Mouse (Mus musculus): Measurements from ENCODE around the gene Snrpg. TPM values are rescaled to one million over a fixed set of nuclear protein-coding genes. Genes with fewer than 3 reads are reported as not detected.

Gene Snrpg
- total and polyA plus RNA-seq, 2 experiments from 2014 or later = 60.1 to 243 TPM

DNA sequence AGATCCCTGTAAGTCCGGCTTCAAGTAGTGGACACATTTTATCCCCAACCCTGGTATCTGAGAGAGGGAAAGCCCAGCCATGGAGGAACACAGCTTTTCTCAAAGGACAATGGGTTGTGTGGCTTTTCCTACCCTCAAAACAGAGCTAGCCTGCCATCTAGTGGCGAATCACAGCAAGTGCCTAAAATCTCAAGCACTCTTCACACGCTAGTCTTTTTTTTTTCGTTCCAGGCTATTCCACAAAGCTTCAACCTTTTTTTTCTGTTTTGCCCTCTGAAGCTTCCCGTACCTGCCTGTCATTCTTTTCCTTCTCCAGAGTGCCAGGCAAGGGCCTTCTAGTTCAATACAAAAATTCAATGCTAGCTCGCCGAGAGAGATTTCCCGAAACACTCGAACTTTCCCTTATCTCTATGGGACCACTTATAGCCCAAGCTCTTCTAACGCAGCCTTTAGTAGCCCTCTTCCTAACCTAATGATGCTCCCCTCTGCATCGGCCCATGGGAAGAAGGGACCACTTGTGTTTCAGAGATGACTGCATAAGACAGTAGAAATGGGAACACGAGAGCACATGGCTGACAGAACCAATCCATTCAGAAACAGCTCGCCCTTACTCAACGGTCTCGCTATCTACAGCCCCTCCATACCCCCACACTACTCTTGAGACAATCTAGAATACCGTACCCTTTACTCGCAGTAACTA, 6.5 kb upstream of the Snrpg start:
- H3K4me3 ChIP-seq (ENCODE audit: low read depth, low read length) = peak overlapping the region; percentile 58
- peaks cover 2% of the 10 kb centered on the region; the same call in 1 of the 2 replicates for H3K4me1 ChIP-seq (ENCODE audit: insufficient read depth, low read length)
- no peaks in the 10 kb centered on the region for H3K27me3 ChIP-seq (ENCODE audit: insufficient read depth, low read length)
- WGBS = 1% methylated on average over 17 of the region's 17 CpGs
- H3K36me3 ChIP-seq (ENCODE audit: insufficient read depth, low read length) = peaks cover 7% of the 10 kb centered on the region
- peak; percentile 92 for DNase-seq (ENCODE audit: low spot score)
- H3K9ac ChIP-seq (replicated peaks; ENCODE audit: low read length, poor library complexity, severe bottlenecking) = peak overlapping the region; percentile 79
- TF ChIP-seq CTCF (IDR thresholded peaks at IDR 0.05) = peak; percentile 98
- H3K4me2 ChIP-seq (ENCODE audit: low read depth, low read length, poor library complexity, severe bottlenecking) = peak overlapping the region; percentile 87
- H3K27ac ChIP-seq (ENCODE audit: low read depth, low read length) = peak overlapping the region; percentile 86
- ATAC-seq (ENCODE audit: low FRiP score) = peak; percentile 55
- no peaks in the 10 kb centered on the region for H3K9me3 ChIP-seq (ENCODE audit: low read length)

- DNase-seq (ENCODE audit: low spot score) = peak; percentile 98
- under 1% methylated on average over 51 of the region's 76 CpGs for WGBS
- H3K27me3 ChIP-seq (ENCODE audit: insufficient read depth, low read length) = no peaks in the 10 kb centered on the region
- H3K4me2 ChIP-seq (ENCODE audit: low read depth, low read length, poor library complexity, severe bottlenecking) = peak within 1 kb of the TSS; percentile 87
- no peaks in the 10 kb centered on the region for H3K9me3 ChIP-seq (ENCODE audit: low read length)
- peak within 1 kb of the TSS; percentile 79 for H3K9ac ChIP-seq (replicated peaks; ENCODE audit: low read length, poor library complexity, severe bottlenecking)
- peaks cover 2% of the 10 kb centered on the region; the same call in 1 of the 2 replicates for H3K4me1 ChIP-seq (ENCODE audit: insufficient read depth, low read length)
- H3K27ac ChIP-seq (ENCODE audit: low read depth, low read length) = peak within 1 kb of the TSS; percentile 86
- peak within 1 kb of the TSS; percentile 58 for H3K4me3 ChIP-seq (ENCODE audit: low read depth, low read length)
- peaks cover 7% of the 10 kb centered on the region for H3K36me3 ChIP-seq (ENCODE audit: insufficient read depth, low read length)
- ATAC-seq (ENCODE audit: low FRiP score) = peak; percentile 91
- TF ChIP-seq CTCF (IDR thresholded peaks at IDR 0.05) = peak; percentile 96
Observed at GRCm38 (mm10) chr6:86365371-86366124, 5.6 kb upstream of the Snrpg start, which contains the start of gene Fam136a. TSS of gene Fam136a (plus strand) at chr6:86365646.

DNA sequence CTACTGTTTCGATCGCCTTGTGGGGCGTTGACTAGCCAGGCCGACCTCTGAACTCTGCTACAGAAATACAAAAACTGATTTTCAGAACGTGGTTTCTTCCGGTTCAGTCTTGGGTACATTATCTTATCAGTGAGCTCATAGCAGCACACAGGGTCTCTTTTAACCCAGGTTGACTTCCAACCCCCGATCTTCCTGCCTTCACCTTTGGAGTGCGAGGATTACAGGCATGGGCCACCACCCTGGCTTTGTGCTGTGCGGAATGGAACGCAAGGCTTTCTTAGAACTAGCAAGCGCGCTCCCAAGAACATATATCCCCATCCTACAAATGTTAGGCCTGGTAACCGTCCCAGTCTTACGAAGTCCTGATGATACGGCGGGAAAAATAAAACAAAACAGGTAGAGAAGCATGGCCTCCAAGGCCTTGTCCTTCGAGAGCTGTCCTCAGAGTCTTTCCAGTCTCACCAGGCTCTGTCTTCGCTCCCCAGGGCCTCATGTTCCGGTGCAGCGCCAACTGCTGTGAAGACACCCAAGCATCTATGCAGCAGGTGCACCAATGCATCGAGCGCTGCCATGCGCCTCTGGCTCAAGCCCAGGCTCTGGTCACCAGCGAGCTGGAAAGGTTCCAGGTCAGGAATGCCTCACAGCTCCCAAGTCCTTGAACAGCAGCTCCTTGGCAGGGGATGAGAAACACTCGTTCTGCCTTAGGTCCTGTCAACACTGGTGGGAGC, 4.8 kb upstream of the Snrpg start:
- Histone ChIP-seq H3K27ac (ENCODE audit: low read depth, low read length) (peak overlapping the region; percentile 86), H3K9me3 (ENCODE audit: low read length) (no peaks in the 10 kb centered on the region), H3K36me3 (ENCODE audit: insufficient read depth, low read length) (peaks cover 7% of the 10 kb centered on the region), H3K4me1 (ENCODE audit: insufficient read depth, low read length) (peaks cover 2% of the 10 kb centered on the region; the same call in 1 of the 2 replicates), H3K4me2 (ENCODE audit: low read depth, low read length, poor library complexity, severe bottlenecking) (peak overlapping the region; percentile 87), H3K27me3 (ENCODE audit: insufficient read depth, low read length) (no peaks in the 10 kb centered on the region), H3K9ac (replicated peaks; ENCODE audit: low read length, poor library complexity, severe bottlenecking) (peak overlapping the region; percentile 79), H3K4me3 (ENCODE audit: low read depth, low read length) (peak overlapping the region; percentile 58)
- ATAC-seq (ENCODE audit: low FRiP score) (no peak), DNase-seq (ENCODE audit: low spot score) (peak; percentile 53)
- TF ChIP-seq CTCF (IDR thresholded peaks at IDR 0.05) = no peak
- WGBS = 38% methylated on average over 25 of the region's 25 CpGs

DNA sequence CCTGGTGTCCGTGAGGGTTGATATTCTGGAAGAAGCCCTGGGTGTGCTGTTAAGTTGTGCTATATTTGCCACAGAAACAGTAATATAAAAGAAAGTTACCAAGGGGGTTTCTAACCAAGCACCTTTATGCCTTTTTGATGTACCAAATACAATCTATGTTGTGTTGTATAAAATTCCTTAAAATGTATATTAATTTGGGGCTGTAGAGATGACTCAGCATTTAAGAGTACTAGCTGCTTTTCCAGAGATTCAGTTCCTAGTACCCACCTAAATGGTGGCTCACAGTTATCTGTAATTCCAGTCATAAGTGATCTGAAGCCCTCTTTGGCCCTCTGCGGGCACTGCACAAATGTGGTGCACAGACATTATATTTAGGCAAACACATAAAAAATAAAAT, 4.3 kb upstream of the Snrpg start:
- no peaks in the 10 kb centered on the region for H3K27me3 ChIP-seq (ENCODE audit: insufficient read depth, low read length)
- H3K27ac ChIP-seq (ENCODE audit: low read depth, low read length) = peak overlapping the region; percentile 86; the same call in 1 of the 2 replicates
- H3K4me3 ChIP-seq (ENCODE audit: low read depth, low read length) = peak overlapping the region; percentile 58; the same call in 1 of the 2 replicates
- H3K9me3 ChIP-seq (ENCODE audit: low read length) = no peaks in the 10 kb centered on the region
- H3K4me2 ChIP-seq (ENCODE audit: low read depth, low read length, poor library complexity, severe bottlenecking) = peak overlapping the region; percentile 87
- ATAC-seq (ENCODE audit: low FRiP score) (no peak), DNase-seq (ENCODE audit: low spot score) (no peak)
- TF ChIP-seq CTCF (IDR thresholded peaks at IDR 0.05) = no peak
- peak overlapping the region; percentile 79; the same call in 1 of the 2 replicates for H3K9ac ChIP-seq (replicated peaks; ENCODE audit: low read length, poor library complexity, severe bottlenecking)
- peaks cover 7% of the 10 kb centered on the region for H3K36me3 ChIP-seq (ENCODE audit: insufficient read depth, low read length)
- WGBS = 68% methylated on average over 2 of the region's 2 CpGs
- peaks cover 2% of the 10 kb centered on the region; the same call in 1 of the 2 replicates for H3K4me1 ChIP-seq (ENCODE audit: insufficient read depth, low read length)

GRCm38 (mm10) chr6:86368479-86368878, 2.6 kb upstream of the Snrpg start:
- peaks cover 8% of the 10 kb centered on the region; the same call in 1 of the 2 replicates for H3K4me1 ChIP-seq (ENCODE audit: insufficient read depth, low read length)
- H3K9me3 ChIP-seq (ENCODE audit: low read length) = no peaks in the 10 kb centered on the region
- H3K9ac ChIP-seq (replicated peaks; ENCODE audit: low read length, poor library complexity, severe bottlenecking) = no peak overlapping the region
- TF ChIP-seq CTCF (IDR thresholded peaks at IDR 0.05) = no peak
- 80% methylated on average over 5 of the region's 5 CpGs for WGBS
- no peak overlapping the region for H3K4me3 ChIP-seq (ENCODE audit: low read depth, low read length)
- H3K4me2 ChIP-seq (ENCODE audit: low read depth, low read length, poor library complexity, severe bottlenecking) = no peak overlapping the region
- DNase-seq (ENCODE audit: low spot score) (no peak), ATAC-seq (ENCODE audit: low FRiP score) (no peak)
- no peak overlapping the region for H3K27ac ChIP-seq (ENCODE audit: low read depth, low read length)
- no peaks in the 10 kb centered on the region for H3K27me3 ChIP-seq (ENCODE audit: insufficient read depth, low read length)
- H3K36me3 ChIP-seq (ENCODE audit: insufficient read depth, low read length) = peaks cover 7% of the 10 kb centered on the region
